Mouse (Mus musculus) liver, embryonic 11.5 days (tissue): ENCODE results near the gene Spon1. TPM values are rescaled to one million over a fixed set of nuclear protein-coding genes. Genes with fewer than 3 reads are reported as not detected.

Experiments
- ATAC-seq: fragments of 200-750 bp; cut with Nextera tagmentation; replicated peaks from 2 replicates; pipeline ENCODE4 v1.8.0; 2017; ENCODE audit warnings: moderate number of reproducible peaks, mild to moderate bottlenecking, moderate TSS enrichment, moderate library complexity; ENCODE audit not compliant: low FRiP score
- DNase-seq: peaks from one replicate; pipeline ENCODE4 v3.0.0-alpha.2; 2017; ENCODE audit warnings: low spot score
- H3K27ac ChIP-seq: fragments of 300-500 bp; sonication (generic); 2 replicates; pipeline ENCODE4 v1.5.1; 2014; ENCODE audit warnings: mild to moderate bottlenecking, low read depth, low read length, control low read depth
- H3K27me3 ChIP-seq: fragments of 300-500 bp; sonication (generic); replicated peaks from 2 replicates; pipeline ENCODE4 v1.6.1; 2014; ENCODE audit warnings: low read length, mixed read lengths; ENCODE audit not compliant: control insufficient read depth, insufficient read depth
- H3K36me3 ChIP-seq: fragments of 300-500 bp; sonication (generic); 2 replicates; pipeline ENCODE4 v1.6.1; 2014; ENCODE audit warnings: mild to moderate bottlenecking, low read length, moderate library complexity, mixed read lengths; ENCODE audit not compliant: control insufficient read depth, insufficient read depth
- H3K4me1 ChIP-seq: fragments of 300-500 bp; sonication (generic); replicated peaks from 2 replicates; pipeline ENCODE4 v1.6.1; 2014; ENCODE audit warnings: low read length, mixed read lengths; ENCODE audit not compliant: control insufficient read depth, insufficient read depth
- H3K4me2 ChIP-seq: fragments of 300-500 bp; sonication (generic); 2 replicates; pipeline ENCODE4 v1.6.1; 2014; ENCODE audit warnings: mild to moderate bottlenecking, control low read depth, moderate library complexity
- H3K4me3 ChIP-seq: fragments of 300-500 bp; sonication (generic); 2 replicates; pipeline ENCODE4 v1.5.1; 2014; ENCODE audit warnings: low read depth, low read length, control low read depth
- H3K9ac ChIP-seq: fragments of 300-500 bp; sonication (generic); 2 replicates; pipeline ENCODE4 v1.6.1; 2014; ENCODE audit warnings: low read depth, low read length, control low read depth
- H3K9me3 ChIP-seq: fragments of 300-500 bp; sonication (generic); 2 replicates; pipeline ENCODE4 v1.6.1; 2016; ENCODE audit warnings: low read length, inconsistent platforms, mixed read lengths; ENCODE audit not compliant: control insufficient read depth
- WGBS: fragments of 180-500 bp; shearing (Covaris S2); extraction: QIAGEN DNeasy Blood & Tissue Kit; methylation state at CpG from one replicate; pipeline ENCODE4 v1.1.7; 2014; 5-methylcytosine and 5-hydroxymethylcytosine counted together
- polyA plus RNA-seq: library from polyadenylated mRNA; unstranded; fragments of >200 nt; fragmentation: Nextera tagmentation; extraction: Ambion mirVana; gene quantifications from 2 replicates; pipeline ENCODE4 v1.2.1, GENCODE M21; 2014

Spon1 gene
- polyA plus RNA-seq, 1 experiment from 2014 or later: 7.9 TPM

DNA sequence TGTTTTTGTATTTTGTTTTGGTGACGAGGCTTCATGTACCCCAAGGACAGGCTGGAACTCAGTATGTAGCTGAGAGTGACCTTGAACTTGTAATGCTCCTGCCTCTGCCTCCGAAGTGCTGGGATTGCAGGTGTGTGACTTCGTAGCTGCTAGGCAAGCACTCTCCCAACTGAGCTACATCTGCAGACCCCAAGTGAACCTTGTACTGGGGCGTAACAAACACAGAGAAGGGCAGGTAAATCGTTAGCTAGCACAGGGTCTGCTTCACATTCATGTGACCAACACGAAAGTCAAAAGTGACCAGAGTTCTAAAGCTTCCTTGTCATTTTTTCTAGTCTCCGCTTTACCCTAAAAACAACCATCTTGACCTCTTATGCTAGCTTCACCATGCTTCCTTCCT lies 145.1 kb downstream of the Spon1 start:
- no peak overlapping the region for H3K27ac ChIP-seq
- H3K4me3 ChIP-seq: no peak overlapping the region
- H3K36me3 ChIP-seq: no peaks in the 10 kb centered on the region
- WGBS: 71% methylated on average over 7 of the region's 7 CpGs
- 0 out of 2 replicates have a peak, but pooled peaks cover 3% of the 10 kb centered on the region for H3K9me3 ChIP-seq
- H3K27me3 ChIP-seq: no peaks in the 10 kb centered on the region
- H3K9ac ChIP-seq: no peak overlapping the region
- no peaks in the 10 kb centered on the region for H3K4me1 ChIP-seq
- H3K4me2 ChIP-seq: no peak overlapping the region
- no peak for ATAC-seq
- DNase-seq: no peak

DNA sequence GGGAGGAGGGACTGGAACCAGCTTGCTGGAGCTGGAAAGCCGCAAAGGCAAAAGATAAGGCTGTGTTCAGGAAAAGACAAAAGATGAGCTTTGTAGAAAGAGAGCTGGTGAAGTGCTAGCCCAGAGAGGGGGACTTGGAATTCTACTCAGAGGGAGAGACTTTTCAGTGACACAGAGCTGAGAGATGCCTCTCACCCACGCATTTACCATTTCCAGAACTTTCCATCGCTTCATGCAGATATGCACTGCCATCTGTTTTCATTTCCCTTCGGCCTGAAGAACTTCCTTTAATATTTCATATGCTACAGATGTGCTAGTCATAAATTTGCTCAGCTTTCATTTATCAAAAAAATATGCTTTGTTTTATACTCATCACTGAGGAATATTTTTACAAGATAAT lies 150.1 kb downstream of the Spon1 start:
- H3K4me1 ChIP-seq: no peaks in the 10 kb centered on the region
- no peak overlapping the region for H3K4me3 ChIP-seq
- H3K36me3 ChIP-seq: no peaks in the 10 kb centered on the region
- no peak overlapping the region for H3K27ac ChIP-seq
- WGBS: 64% methylated on average over 4 of the region's 4 CpGs
- ATAC-seq (no peak), DNase-seq (no peak)
- no peak overlapping the region for H3K9ac ChIP-seq
- no peaks in the 10 kb centered on the region for H3K9me3 ChIP-seq
- H3K27me3 ChIP-seq: no peaks in the 10 kb centered on the region
- no peak overlapping the region for H3K4me2 ChIP-seq

DNA sequence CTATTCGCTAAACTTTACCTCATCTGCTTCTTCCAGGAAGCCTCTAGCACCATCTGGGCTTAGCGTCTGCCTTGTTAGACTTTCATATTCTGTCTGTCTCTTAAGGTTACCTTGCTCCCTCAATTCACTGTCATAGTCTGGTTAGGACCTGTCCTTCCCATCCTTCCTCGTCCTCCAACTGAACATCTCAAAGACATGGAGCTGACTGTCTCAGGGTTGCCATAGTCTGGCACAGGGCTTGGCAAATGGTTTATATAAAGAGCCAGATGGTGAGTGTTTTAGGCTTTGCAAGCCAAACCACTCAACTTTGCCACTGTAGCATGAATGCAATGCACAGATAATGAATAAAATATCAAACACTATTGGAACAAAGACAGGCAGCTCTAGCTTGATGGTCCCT lies 153.1 kb downstream of the Spon1 start:
- H3K4me3 ChIP-seq: no peak overlapping the region
- no peak overlapping the region for H3K9ac ChIP-seq
- H3K27ac ChIP-seq: no peak overlapping the region
- WGBS: 73% methylated on average over 3 of the region's 3 CpGs
- H3K4me2 ChIP-seq: no peak overlapping the region
- ATAC-seq: no peak
- H3K27me3 ChIP-seq: no peaks in the 10 kb centered on the region
- no peaks in the 10 kb centered on the region for H3K4me1 ChIP-seq
- H3K9me3 ChIP-seq: no peaks in the 10 kb centered on the region
- no peak for DNase-seq
- H3K36me3 ChIP-seq: no peaks in the 10 kb centered on the region

DNA sequence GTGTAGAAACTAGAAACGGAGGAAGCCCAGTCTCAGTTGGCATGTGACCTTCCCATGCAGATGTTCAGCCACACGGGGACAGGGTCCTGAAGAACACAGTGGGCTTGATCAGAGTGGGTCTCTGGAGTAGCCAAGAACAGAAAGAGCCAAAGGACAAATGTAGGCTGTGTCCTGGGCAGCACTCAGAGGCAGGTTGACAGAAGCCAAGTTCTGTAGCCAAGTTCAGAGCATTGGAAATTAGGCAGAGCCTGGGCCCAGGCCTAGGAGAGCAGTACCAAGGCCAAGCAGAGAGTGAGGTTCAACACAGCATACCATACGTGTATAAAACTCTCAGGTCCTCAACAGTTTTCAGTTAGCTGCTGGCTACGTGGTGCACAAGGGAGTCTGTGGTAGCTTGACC lies 153.7 kb downstream of the Spon1 start:
- Histone ChIP-seq H3K9me3 (no peaks in the 10 kb centered on the region), H3K4me1 (no peaks in the 10 kb centered on the region), H3K27ac (no peak overlapping the region), H3K27me3 (no peaks in the 10 kb centered on the region), H3K9ac (no peak overlapping the region), H3K4me2 (no peak overlapping the region), H3K4me3 (no peak overlapping the region), H3K36me3 (no peaks in the 10 kb centered on the region)
- WGBS: 67% methylated on average over 4 of the region's 4 CpGs
- DNase-seq: no peak
- ATAC-seq: no peak

DNA sequence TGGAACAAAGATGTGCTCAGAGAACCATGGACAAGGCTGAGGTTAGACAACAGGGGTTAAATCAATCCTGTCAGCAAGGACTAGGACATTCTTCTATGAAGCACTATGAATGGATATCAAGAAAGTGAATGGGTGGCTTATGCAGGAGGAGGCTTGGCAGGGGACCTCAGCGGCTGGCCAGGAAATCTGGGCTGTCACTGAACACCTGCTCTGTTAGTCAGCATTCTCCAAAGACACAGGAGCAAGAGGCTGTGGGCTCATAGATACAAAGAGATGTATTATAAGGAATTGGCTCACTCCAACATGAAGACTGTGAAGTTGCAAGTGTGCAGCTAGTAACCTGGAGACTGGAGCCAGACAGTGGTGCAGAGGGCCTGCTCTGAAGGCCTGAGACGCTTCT lies 154.3 kb downstream of the Spon1 start:
- Histone ChIP-seq H3K4me2 (no peak overlapping the region), H3K4me1 (no peaks in the 10 kb centered on the region), H3K36me3 (no peaks in the 10 kb centered on the region), H3K4me3 (no peak overlapping the region), H3K9me3 (no peaks in the 10 kb centered on the region), H3K27ac (no peak overlapping the region), H3K27me3 (no peaks in the 10 kb centered on the region), H3K9ac (no peak overlapping the region)
- 80% methylated on average over 2 of the region's 2 CpGs for WGBS
- no peak for DNase-seq
- ATAC-seq: no peak

DNA sequence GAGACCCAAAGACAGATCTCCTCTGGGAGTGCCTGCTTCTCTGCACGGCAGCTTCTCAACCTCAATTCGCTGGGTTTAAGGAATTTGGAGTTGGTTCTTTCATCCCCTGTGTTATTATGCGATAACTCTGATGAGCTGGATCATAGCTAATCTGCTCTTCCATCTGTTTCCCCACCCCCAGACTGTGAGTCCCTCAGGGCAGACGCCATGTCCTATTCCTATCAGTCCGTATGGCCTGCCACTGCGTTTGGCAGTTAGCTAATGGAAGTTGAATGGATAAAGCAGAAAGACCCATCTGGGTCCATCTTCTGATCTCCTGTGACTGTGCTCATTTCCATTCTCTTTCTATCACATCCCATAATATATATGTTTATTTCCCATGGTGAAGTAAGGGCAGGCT lies 158.8 kb downstream of the Spon1 start:
- ATAC-seq: no peak
- DNase-seq: no peak
- Histone ChIP-seq H3K9me3 (no peaks in the 10 kb centered on the region), H3K9ac (no peak overlapping the region), H3K36me3 (no peaks in the 10 kb centered on the region), H3K4me1 (no peaks in the 10 kb centered on the region), H3K27ac (no peak overlapping the region), H3K27me3 (no peaks in the 10 kb centered on the region), H3K4me3 (no peak overlapping the region), H3K4me2 (no peak overlapping the region)
- 82% methylated on average over 6 of the region's 6 CpGs for WGBS

DNA sequence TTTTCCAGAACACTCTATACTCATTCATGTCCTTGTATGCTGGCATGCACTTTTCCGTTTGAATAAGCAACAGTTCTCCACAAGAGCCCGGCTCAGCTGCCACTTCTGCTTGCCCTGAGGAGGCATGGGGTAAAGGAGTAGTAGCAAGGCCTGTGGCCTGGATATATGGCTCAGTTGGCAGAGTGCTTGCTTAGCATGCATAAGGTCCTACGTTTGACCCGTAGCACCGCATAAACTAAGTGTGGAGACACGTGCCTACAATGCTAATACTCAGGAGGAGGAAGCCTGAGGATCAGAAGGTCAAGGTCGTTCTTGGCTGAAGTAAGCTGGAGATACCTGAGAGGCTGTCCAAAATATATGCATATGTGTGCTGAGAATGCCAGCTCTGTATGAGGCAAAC lies 185.1 kb downstream of the Spon1 start:
- Histone ChIP-seq H3K9ac (no peak overlapping the region), H3K36me3 (no peaks in the 10 kb centered on the region), H3K27me3 (no peaks in the 10 kb centered on the region), H3K9me3 (no peaks in the 10 kb centered on the region), H3K4me3 (no peak overlapping the region), H3K27ac (no peak overlapping the region), H3K4me2 (no peak overlapping the region), H3K4me1 (no peaks in the 10 kb centered on the region)
- DNase-seq (no peak), ATAC-seq (no peak)
- 81% methylated on average over 7 of the region's 7 CpGs for WGBS

DNA sequence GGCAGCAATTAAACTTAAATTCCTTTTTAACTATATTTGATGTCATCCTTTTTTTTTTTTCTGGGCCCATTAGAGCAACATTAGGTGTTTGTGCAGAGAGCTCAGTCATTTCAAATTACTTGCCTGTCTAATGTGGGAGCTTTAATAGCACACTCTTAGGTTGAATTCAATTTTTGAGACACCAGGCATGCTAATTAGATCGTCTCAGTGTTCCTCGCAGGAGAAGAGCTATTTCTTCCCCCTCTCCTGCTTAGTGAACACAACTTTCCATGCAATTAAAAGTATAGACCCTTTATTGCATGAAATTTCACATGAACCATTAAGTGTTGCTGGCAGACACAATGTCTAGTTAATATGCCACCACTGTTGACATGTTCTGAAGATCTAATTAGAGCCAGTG lies 189.6 kb downstream of the Spon1 start:
- no peaks in the 10 kb centered on the region for H3K36me3 ChIP-seq
- no peak overlapping the region for H3K4me2 ChIP-seq
- WGBS: 83% methylated on average over 2 of the region's 2 CpGs
- DNase-seq: no peak
- no peak for ATAC-seq
- no peaks in the 10 kb centered on the region for H3K27me3 ChIP-seq
- no peak overlapping the region for H3K9ac ChIP-seq
- H3K4me3 ChIP-seq: no peak overlapping the region
- H3K27ac ChIP-seq: no peak overlapping the region
- no peaks in the 10 kb centered on the region for H3K9me3 ChIP-seq
- H3K4me1 ChIP-seq: no peaks in the 10 kb centered on the region

DNA sequence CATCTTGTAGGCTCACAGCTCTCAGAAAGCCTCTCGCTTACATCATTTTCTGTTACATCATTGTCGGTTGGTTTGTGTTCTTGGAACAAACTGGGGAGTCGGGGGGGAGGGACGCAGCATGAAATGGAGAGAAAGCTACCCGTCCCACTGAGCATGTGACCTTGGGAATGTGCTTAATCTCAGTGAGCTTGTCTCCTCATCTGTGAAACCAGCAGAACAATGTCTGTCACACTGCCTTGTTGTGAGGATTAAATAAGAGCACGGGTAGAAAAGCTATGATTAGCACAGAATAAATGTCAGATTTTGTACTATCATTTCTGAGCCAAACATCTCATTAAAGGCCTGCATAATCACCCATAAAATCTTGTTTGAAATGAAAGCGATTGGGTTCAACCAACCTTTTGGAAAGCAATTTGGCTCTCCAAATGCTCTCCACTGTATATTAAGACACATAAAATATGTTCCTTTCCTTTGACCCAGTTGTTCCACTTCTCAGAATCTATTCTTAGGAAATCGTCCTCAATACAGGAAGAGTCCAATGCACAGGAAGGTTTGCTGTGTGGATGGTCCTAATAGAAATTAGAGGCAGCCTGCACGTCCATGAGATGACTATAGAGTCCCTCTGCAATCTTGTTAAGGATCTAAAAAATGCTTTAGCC lies 195.2 kb downstream of the Spon1 start:
- H3K27ac ChIP-seq: no peak overlapping the region
- no peak overlapping the region for H3K4me2 ChIP-seq
- DNase-seq (no peak), ATAC-seq (no peak)
- H3K36me3 ChIP-seq: no peaks in the 10 kb centered on the region
- H3K4me1 ChIP-seq: no peaks in the 10 kb centered on the region
- 67% methylated on average over 9 of the region's 9 CpGs for WGBS
- no peaks in the 10 kb centered on the region for H3K27me3 ChIP-seq
- no peak overlapping the region for H3K4me3 ChIP-seq
- H3K9me3 ChIP-seq: no peaks in the 10 kb centered on the region
- H3K9ac ChIP-seq: no peak overlapping the region
